Mouse (Mus musculus) left cerebral cortex, adult 11 months (tissue): Measurements from ENCODE around the gene Ldlrad3.

Experiments
- DNase-seq: peaks from one replicate; pipeline ENCODE4 v3.0.0; 2022; ENCODE audit warnings: low spot score

The Ldlrad3 gene

DNA sequence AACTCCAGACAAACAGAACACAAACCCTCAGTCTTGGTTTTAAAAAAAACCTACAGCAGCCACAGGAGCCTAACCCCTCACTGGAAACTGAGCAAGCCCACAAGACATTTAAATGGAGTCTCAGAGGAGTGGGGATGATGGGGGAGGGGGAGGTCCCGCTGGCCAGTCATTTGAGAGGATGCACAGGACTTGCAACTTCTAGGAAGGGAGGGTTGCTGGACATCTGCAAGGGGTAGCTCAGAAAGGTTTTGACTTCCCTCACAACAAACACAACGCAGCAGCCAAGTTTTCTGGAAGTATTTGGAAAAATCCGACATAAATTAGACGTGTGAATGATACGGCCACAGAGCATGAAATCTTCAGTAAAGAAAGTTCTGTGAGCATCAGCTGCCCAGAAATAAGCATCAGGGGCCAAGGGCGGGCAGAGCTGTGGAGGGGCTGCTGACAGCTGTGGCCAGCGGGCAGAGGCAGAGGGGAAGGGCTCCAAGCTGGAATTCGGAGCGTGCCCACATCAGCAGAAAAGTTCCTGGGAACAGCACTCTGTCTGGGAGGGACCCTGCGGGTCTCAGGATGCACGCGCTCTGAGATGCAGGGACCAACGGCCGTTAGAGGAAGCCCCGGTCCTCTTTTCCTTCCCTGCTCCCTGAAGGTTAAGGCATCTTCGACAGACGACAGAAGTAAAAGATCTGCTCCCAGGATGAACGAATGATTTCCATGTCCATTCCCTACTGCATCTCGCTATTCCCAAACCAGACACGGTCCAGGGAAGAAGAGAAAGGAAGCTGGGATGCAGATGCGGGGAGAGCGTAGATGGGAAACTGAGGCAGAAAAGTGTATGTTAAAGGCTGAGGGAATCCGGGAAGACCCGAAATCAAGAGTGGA is 875 bp downstream of the Ldlrad3 start:
- DNase-seq: no peak

DNA sequence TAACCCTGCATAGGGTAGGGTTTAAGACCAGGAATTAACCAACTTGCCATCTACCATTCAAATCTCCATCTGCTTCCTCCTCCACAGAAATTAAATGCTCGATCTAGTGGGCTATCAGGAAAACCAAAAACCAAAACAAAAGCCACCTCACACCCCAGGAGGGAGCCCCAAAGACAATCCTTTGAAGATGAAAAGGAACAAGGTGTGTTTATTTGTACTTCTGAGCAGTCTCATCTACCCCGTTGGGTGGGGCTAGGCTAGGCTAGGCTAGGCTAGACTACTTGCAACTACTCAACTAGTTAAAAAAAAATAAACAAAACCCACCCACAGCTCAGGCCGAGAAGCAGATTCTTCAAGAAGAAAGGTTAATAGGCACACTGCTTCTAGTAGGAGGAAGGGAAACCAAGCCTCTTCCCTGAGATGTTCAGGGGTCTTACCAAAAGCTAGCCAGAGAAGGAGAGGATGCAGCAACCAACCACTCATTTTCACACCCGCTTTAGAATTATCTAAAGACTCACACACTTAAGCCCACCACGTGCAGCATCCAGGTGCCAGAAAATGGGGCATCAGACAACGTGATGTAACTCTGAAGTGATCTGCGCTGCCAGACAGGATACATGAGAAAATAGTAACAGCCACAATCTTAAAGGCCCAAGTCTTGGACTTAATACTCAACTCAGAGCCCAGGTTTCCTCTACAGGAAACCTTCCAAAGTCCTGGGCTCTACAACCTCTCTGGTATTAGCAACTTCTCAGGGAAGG is 2.3 kb downstream of the Ldlrad3 start:
- no peak for DNase-seq

DNA sequence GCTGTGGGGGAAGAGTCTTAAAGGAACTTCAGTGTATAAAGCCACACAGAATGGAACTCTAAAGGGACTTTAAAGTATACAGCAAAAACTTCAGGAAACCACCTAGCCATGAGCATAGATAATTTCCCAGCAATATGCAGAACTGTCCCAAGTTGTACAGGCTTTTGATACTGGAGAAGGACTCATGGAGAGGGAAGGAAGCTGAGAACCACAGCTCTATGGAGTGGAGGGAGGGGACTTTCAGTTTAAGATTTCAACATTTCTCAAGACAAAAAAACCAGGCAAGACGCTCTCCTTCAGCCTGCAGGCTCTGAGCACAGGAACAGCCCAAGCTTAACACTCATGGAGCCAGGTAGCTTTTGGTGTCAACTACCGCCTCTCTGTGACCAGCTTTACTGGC is 4.7 kb downstream of the Ldlrad3 start:
- DNase-seq: no peak

DNA sequence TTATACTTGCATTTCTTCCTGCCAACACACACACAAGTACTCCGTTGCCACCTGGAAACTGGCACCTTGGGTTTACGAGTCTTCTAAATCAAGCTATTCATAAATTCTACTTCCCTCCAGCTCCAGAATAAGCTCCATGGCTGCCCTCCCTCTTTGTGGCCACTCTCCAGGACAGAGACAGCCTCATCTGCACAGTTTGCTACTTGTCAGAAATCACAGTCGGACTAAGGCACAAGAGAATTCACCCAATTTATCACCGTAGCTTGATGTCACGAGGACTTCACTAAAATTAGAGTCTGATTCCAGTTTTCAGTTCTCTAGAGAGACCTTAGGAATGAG is 9.8 kb downstream of the Ldlrad3 start:
- no peak for DNase-seq

DNA sequence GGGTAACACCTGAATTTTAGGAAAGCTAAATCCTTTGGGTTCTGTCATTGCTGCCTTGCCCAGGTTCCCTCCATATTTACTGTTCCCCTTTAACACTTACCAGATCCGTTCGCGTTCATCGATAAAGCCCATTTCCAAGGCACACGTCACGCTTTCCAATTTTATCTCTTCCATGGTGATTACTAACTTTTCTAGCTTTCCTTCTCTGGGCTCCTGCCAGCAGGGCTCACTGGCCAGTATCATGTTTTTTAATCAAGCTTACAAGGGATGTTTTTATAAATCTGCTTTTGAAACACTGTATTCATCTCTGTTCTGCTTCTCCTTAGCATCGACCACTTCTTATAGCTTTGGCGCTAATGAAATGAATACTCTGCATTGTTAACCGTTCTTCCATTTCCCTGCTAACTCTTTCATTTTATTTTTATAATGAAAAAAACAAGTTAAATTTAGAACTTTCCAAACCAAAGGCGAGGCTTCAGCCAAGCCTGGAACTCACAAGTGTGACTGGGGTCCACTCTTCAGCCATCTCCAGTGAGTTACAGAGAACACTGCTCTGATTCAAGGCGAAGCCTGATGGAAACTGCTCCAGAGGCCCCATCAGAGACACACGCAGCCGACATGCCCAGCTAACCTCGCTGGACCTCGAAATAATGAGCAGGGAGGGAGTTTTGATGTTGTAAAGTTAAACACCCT is 10.3 kb downstream of the Ldlrad3 start:
- no peak for DNase-seq

DNA sequence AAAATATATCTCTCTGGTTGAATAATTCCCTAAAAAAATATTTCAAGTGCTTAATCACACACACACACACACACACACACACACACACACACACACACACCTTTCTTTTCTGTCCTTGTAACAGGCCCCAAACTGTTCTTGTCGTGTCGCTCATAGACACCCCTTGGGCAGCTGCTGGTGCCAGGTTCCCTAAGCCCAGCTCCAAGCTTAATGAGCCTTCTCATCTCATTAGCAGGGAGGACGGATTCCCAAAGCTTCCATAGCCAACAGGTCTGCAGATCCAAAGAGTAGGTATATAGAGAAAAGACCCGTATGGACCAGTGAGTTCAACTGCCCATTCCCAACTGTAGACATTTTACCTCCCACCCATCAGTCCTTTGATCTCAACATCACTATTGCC is 13.7 kb downstream of the Ldlrad3 start:
- DNase-seq: no peak

DNA sequence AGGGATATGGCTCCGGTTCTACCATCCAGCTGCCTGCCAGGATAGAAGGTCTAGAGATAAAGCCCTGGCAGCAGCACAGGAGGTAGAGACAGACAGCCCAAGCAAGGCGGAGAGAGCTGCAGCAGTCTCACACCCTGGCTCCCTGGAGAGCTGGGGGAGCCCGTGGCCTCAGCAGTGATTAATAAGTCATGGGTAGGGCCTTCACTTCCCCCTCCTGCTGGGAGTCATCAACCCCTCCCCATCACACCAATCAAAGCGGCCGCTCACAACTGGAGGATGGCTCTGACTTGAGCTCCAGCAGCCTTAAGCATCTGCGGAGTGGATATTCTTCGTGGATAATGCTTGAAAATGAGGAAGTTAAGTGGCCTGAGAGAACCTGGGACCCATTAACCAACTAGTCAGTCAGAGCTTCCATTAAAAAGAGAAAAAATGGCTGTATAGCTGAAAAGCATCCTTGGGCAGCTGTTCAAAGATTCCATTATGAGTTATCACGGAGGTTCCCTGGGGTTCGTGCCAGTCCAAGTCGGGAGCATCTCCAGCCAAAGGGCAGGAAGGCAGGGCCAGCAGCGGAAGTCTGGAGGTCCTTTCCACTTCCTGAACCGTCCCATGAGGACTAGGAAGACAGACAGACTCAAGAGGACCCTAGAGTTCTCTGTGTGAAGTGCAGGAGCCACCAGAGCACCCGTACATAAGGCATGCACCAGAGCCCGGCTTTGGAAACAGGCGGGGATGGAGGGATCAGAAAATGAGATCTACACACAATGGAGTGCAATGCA is 19.4 kb downstream of the Ldlrad3 start:
- no peak for DNase-seq

DNA sequence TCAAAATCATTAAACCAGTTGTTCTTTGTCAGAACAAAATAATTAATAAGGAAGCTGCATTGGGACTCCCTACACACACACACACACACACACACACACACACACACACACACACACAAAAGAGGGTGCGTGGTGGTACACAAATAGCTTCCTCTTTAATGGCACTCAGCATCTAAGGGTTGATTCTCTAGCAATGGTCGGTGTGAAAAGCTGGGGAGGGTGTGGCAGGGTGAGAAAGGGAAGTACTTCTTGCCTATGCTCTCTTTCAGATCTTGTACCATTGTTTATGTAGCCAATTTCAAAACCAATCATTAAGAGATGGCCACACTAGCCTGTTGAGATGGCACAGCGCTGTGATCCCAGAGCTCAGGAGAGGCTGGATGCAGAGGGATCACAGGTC is 23.1 kb downstream of the Ldlrad3 start:
- no peak for DNase-seq

DNA sequence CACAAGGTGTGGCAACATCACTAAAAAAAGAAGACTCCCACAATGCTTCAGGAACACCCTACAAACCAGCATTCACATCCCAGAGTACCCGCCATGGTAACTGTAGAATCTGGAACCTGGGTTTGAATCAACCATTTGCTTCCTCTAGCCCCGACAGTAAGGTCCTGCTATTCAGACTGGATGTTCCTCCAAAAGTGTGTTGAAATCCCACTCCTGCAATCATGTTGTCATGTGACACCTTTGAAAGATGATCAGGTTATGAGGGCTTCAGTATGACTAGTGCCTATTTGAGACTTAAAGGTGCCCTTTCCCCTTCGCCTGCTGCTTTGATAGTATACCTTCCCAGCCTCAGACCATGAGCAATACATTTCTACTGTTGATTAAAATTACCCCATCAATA is 28.6 kb downstream of the Ldlrad3 start:
- no peak for DNase-seq

DNA sequence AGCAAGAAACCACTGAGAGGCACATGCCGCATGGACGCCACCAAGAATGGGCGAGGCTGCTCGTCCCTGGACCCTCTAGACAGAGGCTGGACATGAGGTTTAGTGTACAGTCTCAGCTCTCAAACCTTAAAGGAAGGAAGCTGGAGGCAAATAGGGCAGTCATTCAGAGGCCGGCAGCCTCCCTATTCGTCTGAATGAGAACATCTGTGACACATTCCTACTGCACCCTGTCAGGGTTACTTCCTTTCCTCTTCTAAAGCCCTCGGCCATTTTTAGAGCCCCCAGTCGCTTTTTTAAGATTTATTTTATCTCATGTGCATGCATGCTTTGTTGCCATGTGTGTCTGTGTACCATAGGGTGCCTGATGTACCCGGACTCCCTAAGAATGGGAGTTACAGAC is 29.2 kb downstream of the Ldlrad3 start:
- DNase-seq: no peak

DNA sequence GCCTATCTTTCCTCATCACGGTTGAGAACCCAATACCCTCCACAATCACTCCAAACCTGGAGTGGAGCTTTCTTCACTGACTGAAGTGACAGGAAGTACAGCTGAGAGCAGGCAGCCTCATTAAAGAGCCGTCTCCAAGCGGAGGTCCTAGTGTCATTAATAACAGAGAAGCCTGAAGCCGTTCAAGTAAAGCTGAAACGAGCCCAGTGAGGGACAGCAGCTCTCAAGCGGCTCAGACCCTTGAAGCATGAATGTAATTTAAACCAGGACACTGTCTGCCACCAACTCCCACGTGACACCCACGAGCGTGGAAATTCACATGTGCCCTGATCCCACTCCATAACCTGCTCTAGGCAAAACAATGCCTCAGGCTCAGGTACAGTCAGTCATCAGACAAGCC is 29.7 kb downstream of the Ldlrad3 start:
- DNase-seq: no peak

DNA sequence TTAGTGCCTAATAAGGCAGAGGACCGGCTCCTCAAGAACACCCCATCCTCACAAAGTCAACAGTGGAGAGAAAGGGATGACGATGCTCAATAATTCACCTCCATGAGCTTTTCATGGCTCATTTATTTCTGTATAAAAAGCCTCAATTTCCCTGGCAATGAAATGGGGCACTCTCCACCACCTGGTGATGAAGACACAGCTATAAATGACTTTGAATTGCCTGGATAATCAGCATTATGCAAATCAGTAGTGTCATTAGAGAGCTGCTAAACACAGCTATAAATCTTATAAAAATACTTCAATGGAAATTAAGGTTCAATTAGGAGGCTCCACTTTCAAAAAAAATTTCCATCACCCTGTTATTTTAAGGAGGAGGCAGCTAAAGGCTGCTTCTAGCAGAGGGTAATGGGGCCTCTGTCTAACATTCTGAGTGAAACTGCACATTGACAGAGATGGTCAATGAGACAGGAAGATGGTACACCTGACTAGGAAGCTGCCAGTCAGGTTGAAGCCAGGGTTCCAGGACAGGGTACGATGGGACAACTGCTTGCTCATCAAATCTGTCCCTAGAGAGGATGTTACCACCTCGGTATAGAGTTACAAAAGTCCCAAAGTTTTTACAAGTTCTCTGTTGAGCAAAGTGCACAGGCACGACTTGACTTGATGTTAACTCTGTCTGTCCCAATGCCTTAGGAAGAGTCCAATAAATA is 30.7 kb downstream of the Ldlrad3 start:
- no peak for DNase-seq

DNA sequence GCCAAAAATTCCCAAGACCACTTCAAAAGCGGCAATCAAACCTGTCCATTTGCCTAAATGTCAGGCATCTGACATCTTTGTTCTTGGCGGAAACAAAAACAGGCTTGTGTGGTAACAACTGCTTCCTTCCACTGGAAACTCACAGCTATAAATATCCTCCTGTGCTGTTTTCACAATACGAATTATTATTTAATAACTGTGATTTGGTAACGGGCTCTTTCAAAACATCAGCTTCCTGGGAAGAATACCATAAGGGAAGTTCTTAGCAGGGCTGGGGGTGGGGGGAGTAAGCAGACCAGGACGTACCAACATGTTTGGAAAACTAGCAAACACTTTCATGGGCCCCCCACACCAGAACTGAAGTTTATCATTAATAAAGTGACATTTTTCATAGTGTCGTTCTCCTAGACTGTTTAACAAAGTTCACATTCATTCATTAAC is 31.4 kb downstream of the Ldlrad3 start:
- no peak for DNase-seq

DNA sequence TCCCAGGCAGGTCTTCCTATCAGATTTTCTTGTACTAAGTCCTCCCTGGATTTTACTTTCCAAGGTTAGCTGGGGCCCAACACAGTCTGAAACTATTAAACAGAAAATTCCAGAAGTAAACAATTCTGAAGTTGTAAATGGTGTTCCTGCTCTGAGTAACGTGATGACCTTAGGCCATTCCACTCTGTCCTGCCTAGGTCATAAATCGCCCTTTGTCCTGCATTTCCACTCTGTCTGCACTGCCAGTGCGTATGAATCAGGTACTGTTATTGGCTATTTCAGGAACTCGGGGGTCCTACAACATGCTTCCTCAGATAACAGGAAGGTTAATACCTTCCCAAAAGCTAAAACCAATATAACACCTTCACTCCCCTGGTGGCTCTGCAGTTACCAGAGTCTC is 31.9 kb downstream of the Ldlrad3 start:
- no peak for DNase-seq

DNA sequence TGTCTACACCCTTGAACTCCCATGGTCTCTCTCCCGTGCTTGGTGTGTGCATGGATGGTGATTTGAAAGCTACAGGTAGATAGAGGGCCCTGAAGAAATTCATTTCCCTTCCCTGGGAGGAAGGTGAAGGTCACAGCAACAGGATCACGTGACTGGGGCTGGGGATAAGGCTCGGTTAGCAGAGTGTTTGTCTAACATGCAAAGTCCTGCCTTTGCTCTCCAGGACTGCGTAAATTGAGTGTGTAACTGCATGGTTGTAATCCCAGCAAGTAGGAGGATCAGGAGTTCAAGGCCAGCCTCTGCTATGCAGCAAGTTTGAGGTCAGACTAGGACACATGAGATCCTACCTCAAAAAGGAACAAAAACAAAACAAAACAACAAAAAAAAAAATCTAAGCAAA is 32.7 kb downstream of the Ldlrad3 start:
- DNase-seq: no peak

DNA sequence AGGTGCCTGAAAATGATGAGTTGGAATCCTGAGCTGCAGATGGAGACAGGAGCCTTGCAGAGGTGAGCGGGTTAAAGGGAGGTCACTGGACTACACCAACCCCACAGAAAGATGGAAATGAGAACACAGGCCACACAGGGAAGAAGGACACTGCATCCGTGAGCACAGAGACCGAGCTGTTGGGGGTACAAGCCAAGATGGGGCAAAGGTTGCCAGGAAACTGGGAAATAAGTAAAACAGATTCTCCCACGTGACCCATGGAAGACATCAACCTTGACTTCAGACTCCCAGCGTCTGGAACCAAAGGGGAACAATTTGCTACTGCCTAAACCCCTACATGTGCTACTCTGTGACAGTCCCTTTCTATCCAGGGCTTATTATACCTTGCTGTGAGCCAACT is 33.3 kb downstream of the Ldlrad3 start:
- no peak for DNase-seq

DNA sequence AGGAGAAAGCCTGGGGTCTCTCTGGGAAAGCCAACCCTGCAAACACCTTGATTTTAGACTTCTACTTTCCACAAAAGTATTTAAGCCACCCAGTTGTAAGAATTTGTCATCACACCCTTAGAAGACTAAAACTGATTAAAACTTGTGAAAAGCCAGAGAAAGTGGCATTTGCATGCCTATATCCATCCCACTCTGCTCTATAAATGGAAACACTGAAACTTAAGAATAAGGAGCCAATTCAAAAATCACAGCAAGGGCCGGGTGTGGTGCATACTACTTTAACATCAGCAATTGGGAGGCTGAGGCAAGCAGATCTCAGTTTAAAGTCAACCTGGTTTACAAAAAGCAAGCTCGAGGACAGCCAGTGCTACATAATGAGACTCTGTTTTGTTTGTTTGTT is 37.1 kb downstream of the Ldlrad3 start:
- DNase-seq: peak; percentile 23

DNA sequence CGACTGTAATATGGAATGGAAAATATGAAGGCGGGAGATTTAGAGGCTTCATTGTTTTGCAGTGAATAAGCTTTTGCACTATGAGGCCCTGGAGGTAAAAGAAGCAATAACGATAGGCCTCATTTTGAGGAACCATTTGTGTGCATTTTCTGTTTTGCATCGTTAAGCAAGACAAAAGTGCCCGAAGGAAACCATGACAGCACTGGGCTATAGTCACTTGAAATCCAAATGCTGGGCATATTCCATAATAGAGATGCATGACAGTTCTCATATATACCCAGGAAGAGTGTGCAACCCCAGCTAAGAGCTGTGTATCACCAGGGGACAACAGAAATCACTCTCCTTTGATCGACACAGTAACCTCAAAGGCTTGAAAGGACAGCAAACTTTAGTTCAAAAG is 38.1 kb downstream of the Ldlrad3 start:
- DNase-seq: no peak

DNA sequence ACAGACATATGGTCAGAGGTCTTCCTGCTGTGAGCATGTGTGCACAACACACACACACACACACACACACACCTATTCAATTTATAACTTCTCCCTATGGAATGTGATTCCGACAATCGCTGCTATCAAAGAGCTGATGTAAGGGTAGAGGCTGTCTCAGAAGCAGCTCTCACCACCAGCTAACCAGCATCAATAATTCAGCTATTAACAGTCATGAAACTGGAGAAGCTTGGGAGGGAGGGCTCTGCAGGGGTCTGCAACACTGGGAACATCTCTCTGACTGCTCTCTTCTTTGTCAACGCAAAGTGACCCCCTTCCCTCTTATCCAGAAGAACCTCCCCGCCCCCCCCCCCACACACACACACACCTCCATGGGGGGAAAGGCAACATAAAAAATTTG is 38.6 kb downstream of the Ldlrad3 start:
- no peak for DNase-seq

DNA sequence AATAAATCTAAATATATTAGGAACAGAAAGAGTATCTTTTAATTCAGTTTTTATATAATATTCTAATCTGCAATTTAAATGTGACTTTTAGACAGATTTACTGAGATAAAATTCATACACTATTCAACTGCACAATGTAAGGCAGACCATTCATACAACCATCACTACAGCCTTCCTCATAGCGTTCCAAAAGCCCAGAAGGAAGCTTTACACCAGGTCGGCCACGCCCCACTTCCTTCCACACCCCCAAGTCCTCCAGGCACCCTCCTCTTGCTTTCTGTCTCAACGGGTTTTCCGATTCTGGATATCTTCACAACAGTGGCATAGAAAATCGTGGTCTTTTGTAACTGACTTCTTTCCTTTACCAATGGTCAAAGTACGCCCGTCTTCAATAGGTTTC is 39.8 kb downstream of the Ldlrad3 start:
- DNase-seq: no peak

DNA sequence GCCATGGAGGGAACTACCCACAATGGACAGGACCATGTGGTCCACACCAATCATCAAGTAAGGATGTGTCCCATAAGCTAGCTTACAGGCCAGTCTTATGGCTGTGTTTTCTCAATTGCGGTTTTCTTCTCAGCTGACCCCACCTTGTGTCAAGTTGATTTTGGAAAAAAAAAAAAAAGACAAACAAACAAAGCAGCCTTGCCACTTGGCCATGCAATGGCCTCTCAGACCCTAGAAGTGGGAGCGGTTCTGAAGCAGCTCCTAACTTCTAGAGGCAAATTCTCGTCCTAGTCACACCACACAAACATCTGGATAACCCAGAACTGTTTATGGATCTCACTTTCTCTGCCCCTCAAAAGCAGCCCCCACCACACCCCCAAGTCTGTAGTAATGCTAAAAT is 41.1 kb downstream of the Ldlrad3 start:
- no peak for DNase-seq

DNA sequence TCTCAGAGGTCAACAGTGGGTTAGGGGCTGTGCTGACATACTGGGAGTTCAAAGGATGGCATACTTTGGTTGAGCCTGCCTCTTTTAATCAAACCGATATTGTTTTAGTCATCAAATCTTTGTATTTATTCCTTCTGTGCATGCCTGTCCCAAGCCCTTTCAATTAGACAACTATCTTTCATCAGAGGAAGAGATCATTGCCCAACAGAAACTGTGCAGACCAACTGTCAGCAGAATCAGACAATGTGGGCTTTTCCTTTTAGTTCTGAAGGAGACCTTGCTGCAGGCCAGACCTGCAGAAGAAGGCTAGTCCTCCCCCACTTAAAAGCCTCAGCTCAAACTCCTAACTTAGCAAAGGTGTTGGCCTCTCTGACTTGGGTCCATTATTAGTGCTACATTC is 41.9 kb downstream of the Ldlrad3 start:
- DNase-seq: no peak
